Mouse (Mus musculus) neural tube, embryonic 14.5 days (tissue): ENCODE measurements around the gene Rbm33. TPM values are rescaled to one million over a fixed set of nuclear protein-coding genes. Genes with fewer than 3 reads are reported as not detected.
A peak's percentile ranks its signal among the peaks of the same experiment; 100 is the strongest.

Source experiments
- ATAC-seq: fragments of 200-750 bp; cut with Nextera tagmentation; 2 replicates; pipeline ENCODE4 v1.8.0; 2017; ENCODE audit warnings: low read depth, mild to moderate bottlenecking, moderate TSS enrichment, moderate library complexity
- H3K27ac ChIP-seq: fragments of 300-500 bp; sonication (generic); 2 replicates; pipeline ENCODE4 v1.5.1; 2014; ENCODE audit warnings: low read depth, mild to moderate bottlenecking, control low read depth, low read length, moderate library complexity, mixed read lengths
- H3K27me3 ChIP-seq: fragments of 300-500 bp; sonication (generic); 2 replicates; pipeline ENCODE4 v1.6.1; 2014; ENCODE audit warnings: low read length; ENCODE audit not compliant: control insufficient read depth, insufficient read depth
- H3K36me3 ChIP-seq: fragments of 300-500 bp; sonication (generic); 2 replicates; pipeline ENCODE4 v1.6.1; 2014; ENCODE audit warnings: low read length, mixed read lengths; ENCODE audit not compliant: control insufficient read depth, insufficient read depth
- H3K4me1 ChIP-seq: fragments of 300-500 bp; sonication (generic); 2 replicates; pipeline ENCODE4 v1.6.1; 2014; ENCODE audit warnings: low read length; ENCODE audit not compliant: control insufficient read depth, insufficient read depth
- H3K4me2 ChIP-seq: fragments of 300-500 bp; sonication (generic); 2 replicates; pipeline ENCODE4 v1.6.1; 2014; ENCODE audit warnings: mild to moderate bottlenecking, low read depth, low read length, control low read depth
- H3K4me3 ChIP-seq: fragments of 300-500 bp; sonication (generic); 2 replicates; pipeline ENCODE4 v1.5.1; 2014; ENCODE audit warnings: low read depth, low read length, control low read depth, mixed read lengths
- H3K9ac ChIP-seq: fragments of 300-500 bp; sonication (generic); replicated peaks from 2 replicates; pipeline ENCODE4 v1.6.1; 2014; ENCODE audit warnings: low read depth, mild to moderate bottlenecking, control low read depth, low read length, mixed read lengths
- H3K9me3 ChIP-seq: fragments of 300-500 bp; sonication (generic); 2 replicates; pipeline ENCODE4 v1.6.1; 2016; ENCODE audit warnings: low read length; ENCODE audit not compliant: control insufficient read depth
- WGBS: fragments of 180-500 bp; shearing (Covaris S2); extraction: QIAGEN DNeasy Blood & Tissue Kit; methylation state at CpG from one replicate; pipeline ENCODE4 v1.1.7; 2014; 5-methylcytosine and 5-hydroxymethylcytosine counted together
- polyA plus RNA-seq: library from polyadenylated mRNA; unstranded; fragments of >200 nt; fragmentation: Nextera tagmentation; extraction: Ambion mirVana; gene quantifications from 2 replicates; pipeline ENCODE4 v1.2.1, GENCODE M21; 2014

Rbm33 gene
- polyA plus RNA-seq, 1 experiment from 2014 or later, result 26.6 TPM

GRCm38 (mm10) chr5:28460556-28461350 lies 143.8 kb downstream of the Rbm33 start:
- Histone ChIP-seq H3K36me3 (no peaks in the 10 kb centered on the region), H3K4me1 (peaks cover 34% of the 10 kb centered on the region), H3K4me3 (no peak overlapping the region), H3K4me2 (no peak overlapping the region), H3K27me3 (peaks cover 87% of the 10 kb centered on the region), H3K9me3 (no peaks in the 10 kb centered on the region), H3K27ac (no peak overlapping the region), H3K9ac (no peak overlapping the region)
- WGBS, result 2% methylated on average over 17 of the region's 17 CpGs
- ATAC-seq, result no peak

GRCm38 (mm10) chr5:28461376-28461775 lies 144.5 kb downstream of the Rbm33 start:
- Histone ChIP-seq H3K4me3 (no peak overlapping the region), H3K36me3 (no peaks in the 10 kb centered on the region), H3K4me2 (no peak overlapping the region), H3K9me3 (no peaks in the 10 kb centered on the region), H3K9ac (no peak overlapping the region), H3K4me1 (peaks cover 35% of the 10 kb centered on the region), H3K27me3 (peaks cover 87% of the 10 kb centered on the region), H3K27ac (no peak overlapping the region)
- WGBS, result 8% methylated on average over 11 of the region's 11 CpGs
- ATAC-seq, result no peak

GRCm38 (mm10) chr5:28462741-28463590 lies 146.0 kb downstream of the Rbm33 start:
- no peak for ATAC-seq
- no peaks in the 10 kb centered on the region for H3K9me3 ChIP-seq
- H3K4me3 ChIP-seq, result peak overlapping the region; percentile 49; the same call in 1 of the 2 replicates
- H3K27ac ChIP-seq, result no peak overlapping the region
- WGBS, result 1% methylated on average over 33 of the region's 33 CpGs
- H3K27me3 ChIP-seq, result peaks cover 92% of the 10 kb centered on the region
- H3K4me2 ChIP-seq, result peak overlapping the region; percentile 44
- H3K9ac ChIP-seq, result no peak overlapping the region
- no peaks in the 10 kb centered on the region for H3K36me3 ChIP-seq
- H3K4me1 ChIP-seq, result peaks cover 32% of the 10 kb centered on the region

- Histone ChIP-seq H3K27ac (no peak overlapping the region), H3K9me3 (no peaks in the 10 kb centered on the region), H3K4me3 (0 out of 2 replicates have a peak overlapping the region, but pooled peaks have one; percentile 49), H3K4me1 (peaks cover 28% of the 10 kb centered on the region), H3K4me2 (peak overlapping the region; percentile 81), H3K27me3 (peaks cover 94% of the 10 kb centered on the region), H3K36me3 (no peaks in the 10 kb centered on the region), H3K9ac (no peak overlapping the region)
- WGBS, result 1% methylated on average over 10 of the region's 10 CpGs
- no peak for ATAC-seq
Measured at GRCm38 (mm10) chr5:28463656-28464055, 146.7 kb downstream of the Rbm33 start.

- under 1% methylated on average over 61 of the region's 76 CpGs for WGBS
- H3K9ac ChIP-seq, result peak overlapping the region; percentile 48
- H3K27me3 ChIP-seq, result peaks cover 91% of the 10 kb centered on the region
- H3K36me3 ChIP-seq, result no peaks in the 10 kb centered on the region
- no peak overlapping the region for H3K27ac ChIP-seq
- no peaks in the 10 kb centered on the region for H3K9me3 ChIP-seq
- peak; percentile 44 for ATAC-seq
- peaks cover 27% of the 10 kb centered on the region for H3K4me1 ChIP-seq
- H3K4me3 ChIP-seq, result peak overlapping the region; percentile 49
- H3K4me2 ChIP-seq, result peak overlapping the region; percentile 81
Measured at GRCm38 (mm10) chr5:28464361-28465098, 147.6 kb downstream of the Rbm33 start.

GRCm38 (mm10) chr5:28465099-28465406 lies 148.1 kb downstream of the Rbm33 start:
- H3K9ac ChIP-seq, result peak overlapping the region; percentile 48
- WGBS, result under 1% methylated on average over 29 of the region's 29 CpGs
- H3K27me3 ChIP-seq, result peaks cover 86% of the 10 kb centered on the region
- H3K9me3 ChIP-seq, result no peaks in the 10 kb centered on the region
- peak; percentile 76 for ATAC-seq
- H3K4me2 ChIP-seq, result peak overlapping the region; percentile 81
- H3K4me1 ChIP-seq, result peaks cover 21% of the 10 kb centered on the region
- no peak overlapping the region for H3K27ac ChIP-seq
- H3K36me3 ChIP-seq, result no peaks in the 10 kb centered on the region
- H3K4me3 ChIP-seq, result peak overlapping the region; percentile 49

GRCm38 (mm10) chr5:28465526-28465925 lies 148.6 kb downstream of the Rbm33 start:
- no peak for ATAC-seq
- no peaks in the 10 kb centered on the region for H3K36me3 ChIP-seq
- H3K27ac ChIP-seq, result no peak overlapping the region
- peak overlapping the region; percentile 48; the same call in 1 of the 2 replicates for H3K9ac ChIP-seq
- peaks cover 21% of the 10 kb centered on the region for H3K4me1 ChIP-seq
- no peaks in the 10 kb centered on the region for H3K9me3 ChIP-seq
- 1% methylated on average over 18 of the region's 18 CpGs for WGBS
- H3K4me3 ChIP-seq, result peak overlapping the region; percentile 49
- peaks cover 85% of the 10 kb centered on the region for H3K27me3 ChIP-seq
- peak overlapping the region; percentile 81 for H3K4me2 ChIP-seq

GRCm38 (mm10) chr5:28466351-28466750 lies 149.4 kb downstream of the Rbm33 start:
- Histone ChIP-seq H3K4me2 (peak overlapping the region; percentile 81), H3K9me3 (no peaks in the 10 kb centered on the region), H3K27ac (peak overlapping the region; percentile 52; the same call in 1 of the 2 replicates), H3K4me3 (peak overlapping the region; percentile 49), H3K4me1 (peaks cover 21% of the 10 kb centered on the region), H3K36me3 (no peaks in the 10 kb centered on the region), H3K9ac (peak overlapping the region; percentile 51), H3K27me3 (peaks cover 79% of the 10 kb centered on the region)
- no peak for ATAC-seq
- 0% methylated on average over 15 of the region's 15 CpGs for WGBS
